Mouse (Mus musculus) intestine, postnatal 0 days (tissue): ENCODE measurements at regions not wholly inside any gene's neighbourhood (a gene's known extent, or its start where the extent isn't known, plus 50 kb on each side); places are given as distances from the start of the nearest gene placed in this dataset.

ENCODE experiments used
- ATAC-seq: fragments of 200-750 bp; cut with Nextera tagmentation; 2 replicates; pipeline ENCODE4 v1.8.0; 2017; ENCODE audit warnings: mild to moderate bottlenecking, moderate TSS enrichment, moderate library complexity
- H3K27ac ChIP-seq: fragments of 300-500 bp; sonication (generic); 2 replicates; pipeline ENCODE4 v1.5.1; 2014; ENCODE audit warnings: mild to moderate bottlenecking, low read depth, low read length, moderate library complexity
- H3K27me3 ChIP-seq: fragments of 300-500 bp; sonication (generic); replicated peaks from 2 replicates; pipeline ENCODE4 v1.6.1; 2014; ENCODE audit warnings: low read length, mixed read lengths; ENCODE audit not compliant: control insufficient read depth, insufficient read depth
- H3K36me3 ChIP-seq: fragments of 300-500 bp; sonication (generic); 2 replicates; pipeline ENCODE4 v1.6.1; 2014; ENCODE audit warnings: mild to moderate bottlenecking, moderate library complexity; ENCODE audit not compliant: control insufficient read depth, insufficient read depth
- H3K4me1 ChIP-seq: fragments of 300-500 bp; sonication (generic); replicated peaks from 2 replicates; pipeline ENCODE4 v1.6.1; 2014; ENCODE audit warnings: antibody characterized with exemption, low read length, mixed read lengths; ENCODE audit not compliant: control insufficient read depth, insufficient read depth
- H3K4me2 ChIP-seq: fragments of 300-500 bp; sonication (generic); replicated peaks from 2 replicates; pipeline ENCODE4 v1.6.1; 2014; ENCODE audit warnings: low read depth, mild to moderate bottlenecking, moderate library complexity
- H3K4me3 ChIP-seq: fragments of 300-500 bp; sonication (generic); 2 replicates; pipeline ENCODE4 v1.5.1; 2014; ENCODE audit warnings: low read depth, low read length
- H3K9ac ChIP-seq: fragments of 300-500 bp; sonication (generic); 2 replicates; pipeline ENCODE4 v1.6.1; 2014; ENCODE audit warnings: mild to moderate bottlenecking, low read depth, low read length
- H3K9me3 ChIP-seq: fragments of 300-500 bp; sonication (generic); 2 replicates; pipeline ENCODE4 v1.6.1; 2016; ENCODE audit warnings: mixed run types; ENCODE audit not compliant: control insufficient read depth
- CTCF ChIP-seq: sonication (generic); IDR thresholded peaks from 2 replicates; pipeline ENCODE4 v1.5.1; 2016; ENCODE audit warnings: low read depth, mild to moderate bottlenecking, control low read depth, antibody characterized with exemption, moderate library complexity
- WGBS: fragments of 180-500 bp; shearing (Covaris S2); extraction: QIAGEN DNeasy Blood & Tissue Kit; methylation state at CpG from one replicate; pipeline ENCODE4 v1.1.7; 2014; 5-methylcytosine and 5-hydroxymethylcytosine counted together

- no peak overlapping the region for H3K4me2 ChIP-seq
- H3K9me3 ChIP-seq, result no peaks in the 10 kb centered on the region
- TF ChIP-seq CTCF, result no peak
- no peaks in the 10 kb centered on the region for H3K4me1 ChIP-seq
- no peak overlapping the region for H3K9ac ChIP-seq
- no peak for ATAC-seq
- no peak overlapping the region for H3K27ac ChIP-seq
- H3K4me3 ChIP-seq, result no peak overlapping the region
- WGBS, result 58% methylated on average over 15 of the region's 15 CpGs
- H3K27me3 ChIP-seq, result no peaks in the 10 kb centered on the region
- no peaks in the 10 kb centered on the region for H3K36me3 ChIP-seq
Observed at GRCm38 (mm10) chr9:46830746-46831560, 167.6 kb upstream of the Gm4791 start.

- no peak for ATAC-seq
- no peaks in the 10 kb centered on the region for H3K9me3 ChIP-seq
- no peak overlapping the region for H3K27ac ChIP-seq
- WGBS, result 6% methylated on average over 1 of the region's 1 CpGs
- H3K4me2 ChIP-seq, result no peak overlapping the region
- H3K27me3 ChIP-seq, result no peaks in the 10 kb centered on the region
- no peaks in the 10 kb centered on the region for H3K36me3 ChIP-seq
- TF ChIP-seq CTCF, result no peak
- H3K4me3 ChIP-seq, result no peak overlapping the region
- H3K9ac ChIP-seq, result no peak overlapping the region
- H3K4me1 ChIP-seq, result no peaks in the 10 kb centered on the region
Observed at GRCm38 (mm10) chr9:46830316-46830715, 168.2 kb upstream of the Gm4791 start.

DNA sequence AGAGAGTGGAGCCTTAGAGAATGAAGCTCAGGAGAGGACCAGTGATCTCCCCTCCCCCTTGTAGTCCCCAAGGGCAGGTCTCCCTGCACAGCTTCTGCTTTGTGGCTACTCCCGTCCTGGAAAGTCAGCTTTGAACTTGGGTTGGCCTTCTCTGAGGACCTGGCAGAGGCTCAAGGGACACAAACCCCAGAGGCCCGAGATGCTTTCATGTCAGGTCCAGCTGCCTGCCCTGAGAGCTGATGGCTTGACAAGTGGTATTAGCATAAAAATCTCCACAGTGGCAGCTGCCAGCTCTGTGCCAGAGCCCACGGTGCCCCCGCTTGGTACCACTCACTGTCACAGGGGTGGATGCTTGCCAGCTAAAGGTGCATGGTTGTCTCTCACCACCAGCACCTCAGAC lies 173.8 kb upstream of the Gm4791 start:
- H3K4me1 ChIP-seq, result no peaks in the 10 kb centered on the region
- no peak overlapping the region for H3K9ac ChIP-seq
- no peak for ATAC-seq
- H3K4me3 ChIP-seq, result no peak overlapping the region
- WGBS, result 72% methylated on average over 4 of the region's 4 CpGs
- no peaks in the 10 kb centered on the region for H3K9me3 ChIP-seq
- no peaks in the 10 kb centered on the region for H3K27me3 ChIP-seq
- H3K36me3 ChIP-seq, result no peaks in the 10 kb centered on the region
- no peak overlapping the region for H3K4me2 ChIP-seq
- no peak for TF ChIP-seq CTCF
- no peak overlapping the region for H3K27ac ChIP-seq

- Histone ChIP-seq H3K9me3 (no peaks in the 10 kb centered on the region), H3K27me3 (no peaks in the 10 kb centered on the region), H3K27ac (no peak overlapping the region), H3K9ac (no peak overlapping the region), H3K4me2 (no peak overlapping the region), H3K36me3 (no peaks in the 10 kb centered on the region), H3K4me3 (no peak overlapping the region), H3K4me1 (no peaks in the 10 kb centered on the region)
- no peak for TF ChIP-seq CTCF
- 71% methylated on average over 7 of the region's 7 CpGs for WGBS
- no peak for ATAC-seq
Observed at GRCm38 (mm10) chr9:46819808-46820207, 178.7 kb upstream of the Gm4791 start.

DNA sequence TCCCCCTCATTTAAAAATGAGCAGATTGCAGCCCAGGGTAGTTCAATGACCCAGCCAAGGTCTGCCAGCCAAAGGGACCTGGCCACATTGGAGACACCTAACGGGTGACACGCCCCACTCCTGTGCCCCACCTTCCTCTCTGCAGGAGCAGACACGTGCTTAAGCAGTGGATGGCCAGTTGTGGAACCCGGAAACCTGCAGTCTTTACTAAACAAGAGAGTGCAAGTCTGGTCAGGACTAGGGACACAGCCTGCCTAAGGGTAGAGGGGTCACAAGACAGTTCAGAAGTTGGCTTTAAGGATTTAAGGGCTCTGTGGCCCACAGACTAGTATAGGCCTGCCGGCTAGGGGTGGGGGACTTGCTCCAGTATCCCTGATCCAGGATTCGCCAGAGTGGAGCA lies 179.2 kb upstream of the Gm4791 start:
- H3K4me3 ChIP-seq, result no peak overlapping the region
- no peak overlapping the region for H3K4me2 ChIP-seq
- no peak overlapping the region for H3K27ac ChIP-seq
- 43% methylated on average over 6 of the region's 6 CpGs for WGBS
- H3K9me3 ChIP-seq, result no peaks in the 10 kb centered on the region
- no peak overlapping the region for H3K9ac ChIP-seq
- no peaks in the 10 kb centered on the region for H3K36me3 ChIP-seq
- no peaks in the 10 kb centered on the region; the same call in 1 of the 2 replicates for H3K27me3 ChIP-seq
- no peak for ATAC-seq
- H3K4me1 ChIP-seq, result no peaks in the 10 kb centered on the region
- TF ChIP-seq CTCF, result no peak

DNA sequence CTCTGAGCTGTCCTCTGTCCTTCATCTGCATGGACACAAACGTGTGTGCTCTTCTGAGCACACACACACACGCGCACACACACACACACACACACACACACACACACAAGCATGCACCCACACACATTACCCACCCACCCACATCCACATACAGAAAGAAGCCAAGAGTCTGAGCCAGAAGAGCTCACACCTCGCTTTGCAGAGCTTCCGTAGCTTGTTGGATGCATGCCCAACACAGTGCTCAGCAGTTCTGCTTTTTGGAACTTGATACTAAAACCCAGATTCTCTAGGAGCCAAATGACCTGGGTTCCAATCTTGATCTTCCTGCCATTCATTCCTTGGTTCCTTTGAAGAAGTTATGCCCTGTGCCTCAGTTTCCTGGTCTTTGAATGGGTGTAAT lies 182.4 kb upstream of the Gm4791 start:
- no peak for ATAC-seq

More for the DNA sequence above, 182.4 kb upstream of the Gm4791 start:
- 79% methylated on average over 5 of the region's 5 CpGs for WGBS
- Histone ChIP-seq H3K9me3 (no peaks in the 10 kb centered on the region), H3K27me3 (no peaks in the 10 kb centered on the region; the same call in 1 of the 2 replicates), H3K4me2 (no peak overlapping the region), H3K4me3 (no peak overlapping the region), H3K27ac (no peak overlapping the region), H3K4me1 (no peaks in the 10 kb centered on the region), H3K36me3 (no peaks in the 10 kb centered on the region), H3K9ac (no peak overlapping the region)
- TF ChIP-seq CTCF, result no peak
